Mouse (Mus musculus) adrenal gland, postnatal 25 days (tissue): ENCODE results near the gene Rhot1. TPM values are rescaled to one million over a fixed set of nuclear protein-coding genes. Genes with fewer than 3 reads are reported as not detected.
A peak's percentile ranks its signal among the peaks of the same experiment; 100 is the strongest.
"Not testable (repeated sequence)": the region's sequence is repeated elsewhere in the genome, so short reads cannot be mapped to it uniquely, and the experiment has no call there.

Experiments used
- DNase-seq: peaks from one replicate; pipeline ENCODE4 v3.0.0; 2021; ENCODE audit warnings: mixed read lengths
- total RNA-seq: library from RNA; stranded (reverse); gene quantifications from 2 replicates; pipeline ENCODE4 v1.2.3, GENCODE M21; 2021

The Rhot1 gene
- total RNA-seq, 1 experiment from 2014 or later, result 85.9 TPM

- DNase-seq, result no peak
Observed at GRCm38 (mm10) chr11:80193827-80194226, 15.0 kb upstream of the Rhot1 start.

DNA sequence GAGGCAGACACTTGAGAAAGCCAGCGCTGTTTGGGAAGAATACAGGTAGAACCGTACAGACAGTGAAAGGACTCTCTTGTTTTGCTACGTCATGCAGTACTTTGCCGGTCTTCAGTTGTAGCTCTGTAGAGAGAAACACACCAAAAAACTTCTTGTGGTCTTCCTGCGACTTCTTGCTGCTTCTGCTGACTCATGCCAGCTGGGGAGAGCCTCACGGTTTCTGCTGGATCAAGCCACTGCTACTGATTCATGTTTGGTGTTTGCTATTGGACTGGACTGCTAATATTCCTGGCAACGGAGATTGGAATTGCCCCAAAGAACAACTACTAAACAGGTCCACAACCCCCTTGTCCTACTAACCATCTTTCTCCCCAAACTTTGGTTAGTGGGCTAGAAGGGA is 12.5 kb upstream of the Rhot1 start:
- DNase-seq, result no peak

DNA sequence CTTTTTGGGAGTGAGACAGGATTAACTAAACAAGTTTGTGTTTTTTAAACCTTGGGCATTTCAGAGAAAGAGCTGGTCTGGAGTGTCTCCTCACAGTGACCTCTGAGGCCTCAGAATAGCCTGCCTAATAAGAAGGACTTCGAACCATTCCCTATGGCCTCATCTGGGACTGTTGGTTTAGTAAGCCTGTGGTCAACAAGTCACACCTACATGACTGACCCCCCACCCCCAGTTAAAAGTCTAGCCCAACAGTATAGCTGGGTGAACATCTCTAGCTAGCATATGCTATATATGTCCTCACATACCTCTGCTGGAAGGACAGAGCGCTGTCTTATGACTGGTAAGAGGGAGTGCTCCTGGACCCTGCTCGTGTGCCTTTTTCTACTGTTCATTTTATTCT is 9.5 kb upstream of the Rhot1 start:
- DNase-seq, result no peak

DNA sequence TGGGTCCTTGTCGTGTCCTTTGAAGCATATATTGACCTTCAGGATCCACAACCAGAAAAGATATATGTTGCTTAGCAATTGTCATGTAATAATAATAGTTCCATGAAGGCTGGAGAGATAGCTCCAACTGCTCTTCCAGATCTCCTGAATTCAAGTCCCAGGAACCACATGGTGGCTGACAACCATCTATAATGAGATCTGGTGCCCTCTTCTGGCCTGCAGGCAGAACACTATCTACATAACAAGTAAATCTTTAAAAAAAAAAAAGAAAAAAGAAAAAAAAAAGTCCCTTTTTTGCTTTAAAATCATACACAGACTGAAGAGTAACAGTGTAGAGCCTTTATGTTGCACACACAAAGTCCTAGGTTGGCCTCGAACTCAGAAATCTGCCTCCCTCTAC is 9.0 kb upstream of the Rhot1 start:
- DNase-seq, result no peak

DNA sequence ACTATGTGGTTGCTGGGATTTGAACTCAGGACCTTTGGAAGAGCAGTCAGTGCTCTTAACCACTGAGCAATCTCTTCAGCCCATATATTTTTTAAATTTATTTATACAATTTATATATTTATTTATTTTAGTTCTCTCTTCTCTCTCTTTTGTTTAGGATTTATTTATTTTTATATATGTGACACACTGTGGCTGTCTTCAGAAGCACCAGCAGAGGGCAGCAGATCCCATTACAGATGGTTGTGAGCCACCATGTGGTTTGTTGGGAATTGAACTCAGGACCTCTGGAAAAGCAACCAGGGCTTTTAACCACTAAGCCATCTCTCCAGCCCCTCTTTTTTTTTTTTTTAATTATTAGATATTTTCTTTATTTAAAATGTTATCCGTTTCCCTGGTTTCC is 8.5 kb upstream of the Rhot1 start:
- peak; percentile 35 for DNase-seq

- DNase-seq, result no peak
Observed at GRCm38 (mm10) chr11:80202296-80202695, 6.5 kb upstream of the Rhot1 start.

- no peak for DNase-seq
Observed at GRCm38 (mm10) chr11:80204037-80204436, 4.8 kb upstream of the Rhot1 start.

GRCm38 (mm10) chr11:80204941-80205340 is 3.9 kb upstream of the Rhot1 start:
- DNase-seq, result no peak

GRCm38 (mm10) chr11:80208465-80208859 is 357 bp upstream of the Rhot1 start:
- DNase-seq, result no peak

DNA sequence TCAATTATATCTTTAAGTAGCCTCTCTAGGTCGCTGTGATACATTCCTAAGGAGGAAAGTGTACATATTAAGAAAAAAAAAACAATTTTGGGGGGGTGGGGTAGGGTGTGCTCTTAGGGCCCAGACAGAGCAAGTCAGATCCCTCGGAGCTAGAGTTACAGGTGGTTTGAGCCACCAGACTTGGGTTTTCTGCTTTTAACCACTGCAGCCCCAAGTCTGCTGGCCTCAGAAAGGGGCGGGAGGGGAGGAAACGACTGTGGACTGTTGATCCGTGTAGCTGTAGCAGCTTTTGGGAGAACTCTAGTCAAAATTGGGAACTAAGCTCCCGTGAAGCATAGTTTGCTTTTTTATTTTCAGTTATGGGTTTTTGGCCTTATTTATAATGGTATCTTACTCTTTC is 1.5 kb downstream of the Rhot1 start:
- DNase-seq, result no peak

GRCm38 (mm10) chr11:80212282-80212681 is 3.5 kb downstream of the Rhot1 start:
- no peak for DNase-seq

GRCm38 (mm10) chr11:80215291-80215690 is 6.5 kb downstream of the Rhot1 start:
- no peak for DNase-seq

DNA sequence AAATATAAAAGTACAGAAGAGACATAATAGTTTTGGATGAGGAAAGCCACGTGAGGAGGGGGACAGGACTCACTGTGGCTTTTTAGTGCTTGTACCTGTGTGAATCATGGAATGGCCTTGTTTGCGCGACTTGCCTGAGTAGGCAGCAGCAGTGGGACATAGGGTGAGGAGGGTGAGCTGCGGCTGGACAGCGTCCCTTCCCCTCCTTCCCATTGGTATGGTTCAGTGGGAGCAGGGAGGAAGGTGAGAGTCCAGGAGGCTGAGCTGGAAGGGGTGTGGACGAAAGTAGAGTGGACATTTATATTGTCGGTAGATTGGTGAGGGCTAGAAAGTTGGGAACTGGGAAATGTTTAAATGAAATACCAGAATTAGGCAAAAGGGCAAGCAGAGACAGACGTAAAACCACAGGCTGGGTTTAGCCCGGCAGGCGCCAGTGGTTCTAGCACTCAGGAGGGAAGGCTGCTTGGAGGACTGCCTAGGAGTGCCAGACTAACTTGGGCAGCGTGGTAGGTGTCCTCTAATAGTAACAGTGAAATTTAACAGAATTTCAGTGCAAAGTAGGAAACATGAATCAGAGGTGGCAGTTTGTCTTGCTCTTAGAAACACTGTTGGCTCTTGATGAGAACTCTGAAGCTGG is 10.0 kb downstream of the Rhot1 start:
- no peak for DNase-seq

DNA sequence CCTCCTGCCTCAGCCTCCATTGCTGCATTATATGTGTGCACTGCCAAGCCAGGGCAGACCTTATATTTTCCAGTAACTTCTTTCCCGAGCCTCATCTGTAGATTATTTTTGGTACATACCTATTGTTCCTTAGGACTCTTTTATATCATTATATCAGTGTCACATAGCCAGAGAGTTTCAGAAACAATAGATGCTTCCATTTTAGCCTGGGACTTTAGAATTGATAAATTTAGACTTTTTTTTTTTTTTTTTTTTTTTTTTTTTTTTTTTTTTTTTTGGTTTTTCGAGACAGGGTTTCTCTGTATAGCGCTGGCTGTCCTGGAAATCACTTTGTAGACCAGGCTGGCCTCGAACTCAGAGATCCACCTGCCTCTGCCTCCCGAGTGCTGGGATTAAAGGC is 21.2 kb downstream of the Rhot1 start:
- DNase-seq, result not testable (repeated sequence)

DNA sequence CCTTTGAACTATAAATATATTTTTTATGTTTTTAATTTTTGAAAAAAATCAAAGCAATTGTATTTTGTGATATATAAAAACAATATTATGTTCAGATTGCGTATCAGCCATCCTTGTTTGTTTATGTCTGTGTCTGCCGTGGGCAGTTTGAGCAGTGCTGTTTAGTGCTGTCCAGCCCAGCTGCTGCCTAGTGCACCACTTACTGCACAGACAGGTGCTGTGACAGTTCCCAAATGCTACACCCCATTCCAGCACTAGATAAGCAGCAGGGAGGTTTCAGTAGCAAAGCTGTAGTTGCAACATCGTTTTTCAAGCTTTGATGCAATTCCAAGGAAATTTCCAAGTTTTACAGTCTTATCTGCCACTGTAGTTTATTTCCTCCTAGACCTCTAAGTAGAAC is 28.5 kb downstream of the Rhot1 start:
- DNase-seq, result no peak

GRCm38 (mm10) chr11:80238306-80238705 is 29.5 kb downstream of the Rhot1 start:
- no peak for DNase-seq

DNA sequence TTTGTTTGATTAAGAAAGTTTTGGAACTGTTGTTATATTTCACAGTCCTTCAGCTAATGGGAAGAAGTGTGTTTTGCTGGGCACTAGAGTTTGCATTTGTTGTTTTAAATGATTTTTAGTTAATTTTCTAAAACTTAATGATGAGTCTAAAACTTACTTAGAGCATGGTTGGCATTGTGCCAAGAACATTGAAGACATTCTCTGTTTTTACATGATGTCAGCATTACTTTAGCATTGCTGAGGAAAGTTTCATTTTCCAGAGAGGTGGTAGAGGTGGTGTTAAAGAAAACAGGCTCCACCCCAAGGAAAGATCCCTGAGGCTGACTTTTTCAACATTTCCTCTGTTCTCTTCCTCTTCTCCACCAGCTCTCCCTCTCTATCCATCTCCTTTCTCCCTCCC is 38.2 kb downstream of the Rhot1 start:
- no peak for DNase-seq

DNA sequence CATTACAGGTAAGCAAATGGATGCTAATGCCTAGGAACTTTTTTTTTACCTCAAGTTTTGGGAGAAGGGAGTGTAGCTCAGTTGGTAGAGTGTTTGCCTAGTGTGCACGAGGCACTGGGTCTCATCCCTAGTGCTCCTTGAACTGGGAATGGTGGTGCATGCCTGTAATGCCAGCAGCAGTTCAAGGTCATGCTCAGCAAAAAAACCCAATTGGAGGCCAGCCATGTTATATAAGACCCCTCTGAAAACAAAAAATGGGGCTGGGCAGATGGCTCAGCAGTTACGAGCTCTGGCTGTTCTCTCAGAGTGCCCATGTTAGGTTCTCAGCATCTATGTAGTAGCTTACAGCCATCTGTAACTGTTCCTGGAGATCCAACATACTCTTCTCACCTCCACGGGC is 39.7 kb downstream of the Rhot1 start:
- DNase-seq, result no peak

DNA sequence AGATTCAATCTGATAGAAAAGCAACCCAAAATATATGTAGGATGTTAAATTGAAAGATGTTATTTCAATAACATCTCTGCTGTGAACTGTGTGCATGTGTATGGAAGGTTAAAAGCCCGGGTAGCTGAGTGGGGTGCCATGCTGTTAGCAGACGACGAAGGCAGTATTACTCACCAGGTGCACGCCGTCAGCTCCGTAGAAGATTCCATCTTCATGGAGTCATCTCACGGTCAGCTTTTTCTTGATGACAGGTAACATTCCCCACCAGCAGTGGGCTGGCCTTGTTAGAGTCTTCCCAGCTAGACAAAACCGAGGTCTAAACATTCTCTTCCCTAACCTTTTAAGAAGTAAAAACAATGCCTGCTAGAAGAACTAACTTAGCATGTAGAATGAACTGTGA is 55.3 kb downstream of the Rhot1 start:
- no peak for DNase-seq

- no peak for DNase-seq
Observed at GRCm38 (mm10) chr11:80271096-80271495, 62.3 kb downstream of the Rhot1 start.

- no peak for DNase-seq
Observed at GRCm38 (mm10) chr11:80275011-80275410, 66.2 kb downstream of the Rhot1 start.

DNA sequence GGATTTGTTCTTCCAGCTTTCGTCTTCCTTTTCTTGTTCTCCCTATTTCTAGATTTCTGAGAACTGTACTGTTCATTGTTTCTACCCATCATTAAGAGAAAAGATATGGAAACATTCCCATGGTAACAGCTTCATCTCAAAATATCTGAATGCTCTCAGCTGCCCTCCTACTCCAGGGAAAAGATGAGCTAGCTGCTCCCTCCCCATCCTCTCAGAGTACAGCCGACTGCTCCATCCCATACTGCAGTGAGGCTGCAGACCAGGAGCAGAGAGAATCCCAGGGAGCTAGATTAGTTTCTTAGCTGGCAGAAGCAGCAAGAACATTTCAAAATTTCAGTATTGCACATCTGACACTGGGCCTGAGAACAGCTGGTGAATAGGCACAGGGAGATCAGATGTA is 69.2 kb downstream of the Rhot1 start:
- no peak for DNase-seq

- no peak for DNase-seq
Observed at GRCm38 (mm10) chr11:80283786-80284185, 75.0 kb downstream of the Rhot1 start.

GRCm38 (mm10) chr11:80284641-80285040 is 75.8 kb downstream of the Rhot1 start:
- DNase-seq, result no peak

GRCm38 (mm10) chr11:80287150-80287549 is 78.3 kb downstream of the Rhot1 start:
- peak; percentile 62 for DNase-seq
